Mouse (Mus musculus): Measurements from ENCODE around the gene Tsks.

DNA sequence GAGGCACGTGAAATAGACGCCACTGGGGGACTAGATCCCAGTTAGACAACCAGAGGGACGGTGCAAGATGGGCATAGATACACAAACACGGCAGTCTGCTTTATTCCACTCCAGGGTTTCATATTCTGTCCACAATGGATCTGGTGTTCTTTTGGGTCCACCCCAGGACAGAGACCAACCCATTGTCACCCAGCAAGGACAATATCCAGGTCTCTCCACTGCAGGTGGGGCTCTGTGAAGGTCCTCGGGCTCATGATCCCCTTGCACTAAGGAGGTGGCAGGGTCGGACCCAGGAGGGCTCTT, 32.1 kb downstream of the Tsks start:
- TF ChIP-seq TAL1 (IDR thresholded peaks at IDR 0.05; ENCODE audit: low read length): no peak
- no peak for TF ChIP-seq GATA1 (IDR thresholded peaks at IDR 0.05; ENCODE audit: low read length)
